Mouse (Mus musculus): ENCODE measurements around the gene Folr2. TPM values are rescaled to one million over a fixed set of nuclear protein-coding genes. Genes with fewer than 3 reads are reported as not detected.

Folr2 gene
- polyA plus RNA-seq, 1 experiment from 2014 or later, result 2.0 TPM

DNA sequence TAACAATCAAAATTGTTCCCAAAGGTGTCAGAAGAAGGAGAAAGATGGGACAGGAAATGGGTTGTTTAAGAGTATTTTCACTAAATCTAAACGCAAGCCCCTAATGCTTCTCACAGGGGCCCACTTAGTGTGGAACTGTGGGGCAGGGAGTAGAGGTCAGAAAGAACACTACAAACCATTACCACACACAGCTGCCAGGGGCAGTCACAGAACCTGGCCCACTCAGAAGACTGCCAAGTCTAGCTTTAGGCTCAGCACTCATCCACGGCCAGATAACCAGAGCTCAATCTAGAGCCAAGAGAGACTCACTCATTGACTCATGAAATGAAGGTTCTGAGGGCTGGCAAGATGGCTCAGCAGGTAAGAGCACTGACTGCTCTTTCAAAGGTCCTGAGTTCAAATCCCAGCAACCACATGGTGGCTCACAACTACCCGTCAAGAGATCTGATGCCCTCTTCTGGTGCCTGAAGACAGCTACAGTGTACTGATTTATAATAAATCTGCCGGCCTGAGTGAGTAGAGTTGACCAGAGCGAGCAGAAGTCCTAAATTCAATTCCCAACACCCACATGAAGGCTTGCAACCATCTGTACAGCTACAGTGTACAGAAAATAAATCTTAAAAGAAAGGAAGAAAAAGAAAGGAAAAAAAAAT is 21.4 kb downstream of the Folr2 start:
- H3K4me1 ChIP-seq (replicated peaks; ENCODE audit: control insufficient read depth, insufficient read depth), result peaks cover 7% of the 10 kb centered on the region; the same call in 1 of the 2 replicates
- H3K27ac ChIP-seq (replicated peaks), result peak overlapping the region; percentile 94
- H3K9me3 ChIP-seq (ENCODE audit: control insufficient read depth, low read length), result no peaks in the 10 kb centered on the region
- H3K9ac ChIP-seq (ENCODE audit: low read length), result peak overlapping the region; percentile 95; the same call in 1 of the 2 replicates
- H3K36me3 ChIP-seq (ENCODE audit: control insufficient read depth, insufficient read depth, low read length), result peaks cover 28% of the 10 kb centered on the region
- DNase-seq (ENCODE audit: low spot score), result no peak
- no peak for ATAC-seq (ENCODE audit: low FRiP score, low TSS enrichment)
- peak overlapping the region; percentile 87 for H3K4me3 ChIP-seq (ENCODE audit: low read depth, low read length)
- no peaks in the 10 kb centered on the region for H3K27me3 ChIP-seq (ENCODE audit: control insufficient read depth, insufficient read depth, low read length)
- peak; percentile 46 for TF ChIP-seq CTCF (IDR thresholded peaks at IDR 0.05; ENCODE audit: low read depth)
- TF ChIP-seq EP300 (optimal IDR thresholded peaks at IDR 0.05), result no peak
- 25% methylated on average over 5 of the region's 5 CpGs for WGBS
- peak overlapping the region; percentile 91 for H3K4me2 ChIP-seq (replicated peaks; ENCODE audit: low read depth)

DNA sequence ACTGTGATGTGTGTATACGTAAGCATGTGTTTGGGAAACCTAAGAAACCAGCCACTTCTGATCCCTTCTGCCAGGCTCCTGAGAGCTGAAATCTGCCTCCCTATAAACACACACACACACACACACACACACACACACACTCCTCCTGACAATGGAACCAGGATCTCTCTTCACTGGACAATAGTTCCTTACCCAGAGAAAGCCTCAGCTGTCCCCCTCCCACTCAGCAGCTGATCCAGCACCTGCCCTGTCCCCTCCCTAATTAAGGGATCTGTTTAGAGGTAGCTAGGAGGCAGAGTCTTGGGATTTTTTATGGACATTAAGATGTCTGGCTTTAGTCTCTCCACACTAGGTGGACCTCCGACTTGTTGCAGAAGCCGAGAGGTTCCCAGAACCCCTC is 22.1 kb downstream of the Folr2 start:
- no peak overlapping the region for H3K4me3 ChIP-seq (ENCODE audit: low read depth, low read length)
- no peaks in the 10 kb centered on the region for H3K9me3 ChIP-seq (ENCODE audit: control insufficient read depth, low read length)
- no peak for TF ChIP-seq CTCF (IDR thresholded peaks at IDR 0.05; ENCODE audit: low read depth)
- no peak for TF ChIP-seq EP300 (optimal IDR thresholded peaks at IDR 0.05)
- H3K36me3 ChIP-seq (ENCODE audit: control insufficient read depth, insufficient read depth, low read length), result peaks cover 31% of the 10 kb centered on the region
- no peak for ATAC-seq (ENCODE audit: low FRiP score, low TSS enrichment)
- peaks cover 7% of the 10 kb centered on the region; the same call in 1 of the 2 replicates for H3K4me1 ChIP-seq (replicated peaks; ENCODE audit: control insufficient read depth, insufficient read depth)
- H3K4me2 ChIP-seq (replicated peaks; ENCODE audit: low read depth), result peak overlapping the region; percentile 91; the same call in 1 of the 2 replicates
- H3K27me3 ChIP-seq (ENCODE audit: control insufficient read depth, insufficient read depth, low read length), result no peaks in the 10 kb centered on the region
- 36% methylated on average over 3 of the region's 3 CpGs for WGBS
- no peak overlapping the region for H3K27ac ChIP-seq (replicated peaks)
- DNase-seq (ENCODE audit: low spot score), result no peak
- H3K9ac ChIP-seq (ENCODE audit: low read length), result no peak overlapping the region

DNA sequence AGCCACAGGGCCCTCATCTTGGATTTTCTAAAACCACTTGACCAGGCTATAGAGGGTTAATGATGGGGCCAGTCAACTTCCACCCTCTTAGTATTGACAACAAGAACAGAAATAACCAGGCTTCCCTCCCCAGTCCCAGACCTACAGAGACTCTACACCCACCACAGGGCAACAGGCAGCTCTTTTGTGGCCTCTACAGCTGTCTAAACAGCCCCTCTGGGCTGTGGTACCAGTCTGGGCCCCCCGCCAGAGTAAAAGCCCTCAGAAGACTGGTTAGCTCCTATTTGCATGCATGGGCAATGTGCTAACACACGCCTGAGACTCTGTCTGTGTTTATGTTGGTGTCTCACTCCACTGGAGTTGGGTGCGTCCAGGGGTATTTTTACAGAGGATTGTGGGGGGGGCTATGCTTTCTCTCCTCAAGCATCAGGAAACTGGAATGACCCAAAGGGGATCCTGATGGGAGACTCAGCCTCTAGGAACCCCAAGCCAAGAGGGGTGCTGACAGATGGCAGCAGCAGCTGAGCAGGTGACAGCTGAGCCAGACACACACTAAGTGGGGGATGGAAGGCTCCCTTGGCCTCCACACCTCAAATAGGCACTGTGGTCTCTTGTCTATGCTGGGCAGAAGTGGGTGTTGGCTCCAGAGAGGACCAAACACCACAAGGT is 22.9 kb downstream of the Folr2 start:
- H3K36me3 ChIP-seq (ENCODE audit: control insufficient read depth, insufficient read depth, low read length), result peaks cover 37% of the 10 kb centered on the region
- H3K4me1 ChIP-seq (replicated peaks; ENCODE audit: control insufficient read depth, insufficient read depth), result peaks cover 7% of the 10 kb centered on the region; the same call in 1 of the 2 replicates
- H3K4me3 ChIP-seq (ENCODE audit: low read depth, low read length), result no peak overlapping the region
- no peak overlapping the region for H3K9ac ChIP-seq (ENCODE audit: low read length)
- no peaks in the 10 kb centered on the region for H3K9me3 ChIP-seq (ENCODE audit: control insufficient read depth, low read length)
- H3K27ac ChIP-seq (replicated peaks), result no peak overlapping the region
- no peaks in the 10 kb centered on the region for H3K27me3 ChIP-seq (ENCODE audit: control insufficient read depth, insufficient read depth, low read length)
- no peak overlapping the region for H3K4me2 ChIP-seq (replicated peaks; ENCODE audit: low read depth)
- WGBS, result 45% methylated on average over 3 of the region's 3 CpGs
- DNase-seq (ENCODE audit: low spot score) (no peak), ATAC-seq (ENCODE audit: low FRiP score, low TSS enrichment) (no peak)
- TF ChIP-seq CTCF (IDR thresholded peaks at IDR 0.05; ENCODE audit: low read depth) (no peak), EP300 (optimal IDR thresholded peaks at IDR 0.05) (no peak)

GRCm38 (mm10) chr7:101833352-101833751 is 23.6 kb downstream of the Folr2 start:
- Histone ChIP-seq H3K4me2 (replicated peaks; ENCODE audit: low read depth) (no peak overlapping the region), H3K9me3 (ENCODE audit: control insufficient read depth, low read length) (no peaks in the 10 kb centered on the region), H3K4me3 (ENCODE audit: low read depth, low read length) (no peak overlapping the region), H3K27ac (replicated peaks) (no peak overlapping the region), H3K9ac (ENCODE audit: low read length) (no peak overlapping the region), H3K36me3 (ENCODE audit: control insufficient read depth, insufficient read depth, low read length) (peaks cover 43% of the 10 kb centered on the region), H3K27me3 (ENCODE audit: control insufficient read depth, insufficient read depth, low read length) (no peaks in the 10 kb centered on the region), H3K4me1 (replicated peaks; ENCODE audit: control insufficient read depth, insufficient read depth) (peaks cover 4% of the 10 kb centered on the region; the same call in 1 of the 2 replicates)
- TF ChIP-seq EP300 (optimal IDR thresholded peaks at IDR 0.05) (no peak), CTCF (IDR thresholded peaks at IDR 0.05; ENCODE audit: low read depth) (peak; percentile 33)
- WGBS, result 60% methylated on average over 5 of the region's 5 CpGs
- ATAC-seq (ENCODE audit: low FRiP score, low TSS enrichment) (no peak), DNase-seq (ENCODE audit: low spot score) (no peak)

DNA sequence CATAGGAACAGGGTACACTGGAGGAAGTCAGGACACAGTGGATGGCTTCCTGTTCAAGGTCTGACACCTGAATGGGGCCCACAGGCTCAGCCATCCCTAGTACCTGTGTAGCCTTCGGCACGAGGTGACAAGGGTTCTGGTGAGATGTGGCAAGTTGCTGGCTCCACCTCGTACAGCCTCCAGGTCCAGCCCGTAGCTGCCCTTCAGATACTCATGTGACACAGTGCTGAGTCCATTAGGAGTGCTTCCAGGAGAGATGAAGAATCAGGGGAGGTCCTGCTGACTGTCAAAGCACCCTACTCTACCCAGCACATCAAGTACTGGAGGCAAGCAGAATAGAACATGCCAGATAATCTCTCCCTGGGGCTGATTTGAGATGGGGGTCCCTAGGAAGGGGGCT is 24.6 kb downstream of the Folr2 start:
- no peaks in the 10 kb centered on the region for H3K9me3 ChIP-seq (ENCODE audit: control insufficient read depth, low read length)
- TF ChIP-seq EP300 (optimal IDR thresholded peaks at IDR 0.05) (no peak), CTCF (IDR thresholded peaks at IDR 0.05; ENCODE audit: low read depth) (no peak)

DNA sequence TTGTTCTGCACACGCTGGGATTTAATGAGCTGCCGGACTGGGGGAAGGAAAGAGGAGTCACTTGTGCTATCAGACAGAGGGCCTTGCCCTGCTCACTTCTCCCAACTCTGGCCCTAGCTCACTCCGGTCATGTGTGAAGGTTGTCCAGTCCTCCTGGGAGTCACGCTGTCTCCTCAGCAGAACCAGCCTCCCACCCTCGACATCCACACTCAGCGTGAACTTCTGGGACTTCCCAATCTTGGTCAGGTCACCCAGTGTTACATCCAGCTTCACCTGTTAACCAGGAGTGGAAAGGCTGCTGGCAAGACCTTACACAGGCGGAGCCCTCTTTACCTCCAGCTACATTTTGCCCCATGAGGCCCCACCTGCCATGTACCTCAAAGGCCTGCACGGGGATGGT is 25.6 kb downstream of the Folr2 start:
- no peak for TF ChIP-seq CTCF (IDR thresholded peaks at IDR 0.05; ENCODE audit: low read depth)
- no peak for TF ChIP-seq EP300 (optimal IDR thresholded peaks at IDR 0.05)
- no peaks in the 10 kb centered on the region for H3K9me3 ChIP-seq (ENCODE audit: control insufficient read depth, low read length)
- DNase-seq (ENCODE audit: low spot score) (no peak), ATAC-seq (ENCODE audit: low FRiP score, low TSS enrichment) (no peak)
- WGBS, result 91% methylated on average over 8 of the region's 8 CpGs
- H3K9ac ChIP-seq (ENCODE audit: low read length), result no peak overlapping the region
- peaks cover 55% of the 10 kb centered on the region for H3K36me3 ChIP-seq (ENCODE audit: control insufficient read depth, insufficient read depth, low read length)
- no peak overlapping the region for H3K27ac ChIP-seq (replicated peaks)
- no peak overlapping the region for H3K4me2 ChIP-seq (replicated peaks; ENCODE audit: low read depth)
- H3K4me3 ChIP-seq (ENCODE audit: low read depth, low read length), result no peak overlapping the region
- H3K4me1 ChIP-seq (replicated peaks; ENCODE audit: control insufficient read depth, insufficient read depth), result peaks cover 4% of the 10 kb centered on the region; the same call in 1 of the 2 replicates
- H3K27me3 ChIP-seq (ENCODE audit: control insufficient read depth, insufficient read depth, low read length), result no peaks in the 10 kb centered on the region

More for the DNA sequence above, 24.6 kb downstream of the Folr2 start:
- Histone ChIP-seq H3K9ac (ENCODE audit: low read length) (no peak overlapping the region), H3K4me3 (ENCODE audit: low read depth, low read length) (no peak overlapping the region), H3K27me3 (ENCODE audit: control insufficient read depth, insufficient read depth, low read length) (no peaks in the 10 kb centered on the region), H3K36me3 (ENCODE audit: control insufficient read depth, insufficient read depth, low read length) (peaks cover 50% of the 10 kb centered on the region), H3K4me1 (replicated peaks; ENCODE audit: control insufficient read depth, insufficient read depth) (peaks cover 4% of the 10 kb centered on the region; the same call in 1 of the 2 replicates), H3K4me2 (replicated peaks; ENCODE audit: low read depth) (no peak overlapping the region), H3K27ac (replicated peaks) (no peak overlapping the region)
- 95% methylated on average over 4 of the region's 4 CpGs for WGBS
- DNase-seq (ENCODE audit: low spot score) (no peak), ATAC-seq (ENCODE audit: low FRiP score, low TSS enrichment) (no peak)
